Mouse (Mus musculus): ENCODE data around the gene Csad. TPM values are rescaled to one million over a fixed set of nuclear protein-coding genes. Genes with fewer than 3 reads are reported as not detected.

Csad gene
- total RNA-seq, 2 experiments from 2014 or later, result 26.8 to 29.9 TPM

Other genes with a start within 250 kb of the Csad start
- 1 to 10 TPM; 6.2 to 6.4 TPM for gene Krt8, start 200.2 kb downstream of the Csad start, total RNA-seq (2021)
- gene Krt18, start 176.5 kb downstream of the Csad start, total RNA-seq (2021), result 10 to 100 TPM; 14.9 to 15.4 TPM
- gene Eif4b, start 131.0 kb downstream of the Csad start, total RNA-seq (2021), result 100 to 1,000 TPM; 142 to 145 TPM
- gene Tns2, start 104.3 kb downstream of the Csad start, total RNA-seq (2021), result 10 to 100 TPM; 65.8 to 70.3 TPM
- 10 to 100 TPM; 19.9 to 22.6 TPM for gene Spryd3, start 68.5 kb downstream of the Csad start, total RNA-seq (2021)
- 10 to 100 TPM; 10.0 to 12.5 TPM for gene Igfbp6, start 60.4 kb downstream of the Csad start, total RNA-seq (2021)
- under 1 TPM; 0.11 to 0.17 TPM for gene Soat2, start 54.2 kb downstream of the Csad start, total RNA-seq (2021)
- gene Zfp740, start 1.5 kb downstream of the Csad start, total RNA-seq (2021), result 10 to 100 TPM; 45.3 to 49.4 TPM
- 1 to 10 TPM in 1 of 2 experiments, under 1 TPM in 1; 0.98 to 1.0 TPM for gene Itgb7, start 27.2 kb upstream of the Csad start, total RNA-seq (2021)
- 10 to 100 TPM; 12.9 to 16.6 TPM for gene Rarg, start 52.8 kb upstream of the Csad start, total RNA-seq (2021)
- gene Gm9918, start 65.8 kb upstream of the Csad start, total RNA-seq (2021), result not detected
- 10 to 100 TPM; 21.1 to 22.7 TPM for gene Mfsd5, start 74.7 kb upstream of the Csad start, total RNA-seq (2021)
- gene Espl1, start 91.5 kb upstream of the Csad start, total RNA-seq (2021), result 10 to 100 TPM; 23.2 to 28.2 TPM
- gene Pfdn5, start 121.4 kb upstream of the Csad start, total RNA-seq (2021), result 100 to 1,000 TPM; 334 to 351 TPM
- 10 to 100 TPM; 31.8 to 37.3 TPM for gene Myg1, start 127.0 kb upstream of the Csad start, total RNA-seq (2021)
- 10 to 100 TPM; 29.2 to 30.0 TPM for gene Aaas, start 146.0 kb upstream of the Csad start, total RNA-seq (2021)
- gene Sp7, start 162.5 kb upstream of the Csad start, total RNA-seq (2021), result not detected
- gene Sp1, start 201.4 kb upstream of the Csad start, total RNA-seq (2021), result 10 to 100 TPM; 55.5 to 74.3 TPM
- 1 to 10 TPM in 1 of 2 experiments, under 1 TPM in 1; 0.77 to 1.6 TPM for gene Amhr2, start 240.6 kb upstream of the Csad start, total RNA-seq (2021)